Mouse (Mus musculus): Measurements from ENCODE around the gene Pbld1.

GRCm38 (mm10) chr10:63032267-63032666 lies 27.7 kb upstream of the Pbld1 start:
- TF ChIP-seq CTCF (IDR thresholded peaks at IDR 0.05) (no peak), EP300 (IDR thresholded peaks at IDR 0.05) (peak; percentile 86)

Data from lung, postnatal 0 days (tissue).